ENCODE assay signal across 28 mouse cellular contexts in the genomic region with DNA sequence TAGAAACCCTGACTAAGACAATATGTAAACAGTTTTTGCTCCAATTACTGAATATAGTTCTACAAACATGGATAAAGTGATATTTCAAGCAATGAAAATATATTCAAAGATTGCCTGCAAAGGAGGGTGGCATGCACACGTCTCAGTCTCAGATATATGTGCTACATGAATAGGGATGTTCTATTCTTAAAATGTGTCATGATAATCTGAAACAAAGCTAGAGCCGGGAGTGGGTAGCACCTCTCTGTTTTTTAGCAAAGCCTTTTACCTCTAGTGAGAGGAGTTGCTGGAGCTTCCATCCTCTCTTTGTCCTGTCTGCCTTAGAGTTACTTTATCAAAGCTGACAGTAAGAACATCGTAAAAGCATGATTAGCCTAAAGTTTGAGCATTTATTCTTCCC.
"Had no signal": no experiment of that assay in that cellular context is flagged by ENCODE, and none has a peak within 500 bp of the region (broad histone marks: within the 10 kb centered on the region; RNA-seq: fewer than 3 reads in every experiment).

No protein-coding gene starts in this region.

- H3K4me2 ChIP-seq: embryonic facial prominence, embryonic 12.5 days; embryonic facial prominence, embryonic 13.5 days; embryonic facial prominence, embryonic 15.5 days; forebrain, embryonic 12.5 days; forebrain, embryonic 13.5 days; forebrain, embryonic 15.5 days had no signal

- ATAC-seq: forebrain, embryonic 13.5 days; forebrain, embryonic 14.5 days; forebrain, embryonic 15.5 days; forebrain, embryonic 16.5 days; forebrain, postnatal 0 days had no signal

- H3K4me1 ChIP-seq: embryonic facial prominence, embryonic 10.5 days; embryonic facial prominence, embryonic 12.5 days; embryonic facial prominence, embryonic 13.5 days; embryonic facial prominence, embryonic 15.5 days; forebrain, embryonic 10.5 days; forebrain, embryonic 12.5 days; forebrain, embryonic 13.5 days; forebrain, embryonic 15.5 days had no signal

- DNase-seq: cerebellum, adult 2 months; cerebellum, adult 8-10 months; cerebellum, adult 9-10 months; cerebellum, adult 9-11 months; cerebellum, postnatal 10 days; cerebellum, postnatal 14 days; cerebellum, postnatal 25 days; cerebellum, postnatal 36 days; embryo, embryonic 11 days; forebrain, postnatal 0 days; gastrocnemius, adult 2 months; gastrocnemius, postnatal 10 days; gastrocnemius, postnatal 14 days; gastrocnemius, postnatal 25 days; gastrocnemius, postnatal 36 days; heart, adult 18-20 months; heart, adult 2 months had no signal

- H3K9ac ChIP-seq: embryonic facial prominence, embryonic 12.5 days; embryonic facial prominence, embryonic 13.5 days; embryonic facial prominence, embryonic 15.5 days; forebrain, embryonic 12.5 days; forebrain, embryonic 13.5 days; forebrain, embryonic 15.5 days; forebrain, postnatal 0 days had no signal

- H3K4me3 ChIP-seq: embryonic facial prominence, embryonic 10.5 days; embryonic facial prominence, embryonic 12.5 days; embryonic facial prominence, embryonic 13.5 days; embryonic facial prominence, embryonic 15.5 days; erythroblast, embryonic 14.5 days; forebrain, embryonic 10.5 days; forebrain, embryonic 12.5 days; forebrain, embryonic 13.5 days; forebrain, embryonic 15.5 days; gastrocnemius, adult 2 months; heart, adult 2 months had no signal

- H3K27ac ChIP-seq: embryonic facial prominence, embryonic 10.5 days; embryonic facial prominence, embryonic 12.5 days; embryonic facial prominence, embryonic 13.5 days; embryonic facial prominence, embryonic 15.5 days; forebrain, embryonic 10.5 days; forebrain, embryonic 12.5 days; forebrain, embryonic 13.5 days; forebrain, embryonic 15.5 days; gastrocnemius, adult 2 months; heart, adult 2 months had no signal

- H3K9me3 ChIP-seq: embryonic facial prominence, embryonic 10.5 days; embryonic facial prominence, embryonic 12.5 days; embryonic facial prominence, embryonic 13.5 days; embryonic facial prominence, embryonic 15.5 days; forebrain, embryonic 10.5 days; forebrain, embryonic 12.5 days; forebrain, embryonic 13.5 days; forebrain, embryonic 15.5 days had no signal

- H3K36me3 ChIP-seq: embryonic facial prominence, embryonic 10.5 days; embryonic facial prominence, embryonic 12.5 days; embryonic facial prominence, embryonic 13.5 days; embryonic facial prominence, embryonic 15.5 days; forebrain, embryonic 10.5 days; forebrain, embryonic 12.5 days; forebrain, embryonic 15.5 days had no signal

- H3K27me3 ChIP-seq: embryonic facial prominence, embryonic 12.5 days; embryonic facial prominence, embryonic 13.5 days; embryonic facial prominence, embryonic 15.5 days; forebrain, embryonic 12.5 days; forebrain, embryonic 13.5 days; forebrain, embryonic 15.5 days had no signal
